Comparison of ENCODE assay signal across 8 mouse cellular contexts in the genomic region with DNA sequence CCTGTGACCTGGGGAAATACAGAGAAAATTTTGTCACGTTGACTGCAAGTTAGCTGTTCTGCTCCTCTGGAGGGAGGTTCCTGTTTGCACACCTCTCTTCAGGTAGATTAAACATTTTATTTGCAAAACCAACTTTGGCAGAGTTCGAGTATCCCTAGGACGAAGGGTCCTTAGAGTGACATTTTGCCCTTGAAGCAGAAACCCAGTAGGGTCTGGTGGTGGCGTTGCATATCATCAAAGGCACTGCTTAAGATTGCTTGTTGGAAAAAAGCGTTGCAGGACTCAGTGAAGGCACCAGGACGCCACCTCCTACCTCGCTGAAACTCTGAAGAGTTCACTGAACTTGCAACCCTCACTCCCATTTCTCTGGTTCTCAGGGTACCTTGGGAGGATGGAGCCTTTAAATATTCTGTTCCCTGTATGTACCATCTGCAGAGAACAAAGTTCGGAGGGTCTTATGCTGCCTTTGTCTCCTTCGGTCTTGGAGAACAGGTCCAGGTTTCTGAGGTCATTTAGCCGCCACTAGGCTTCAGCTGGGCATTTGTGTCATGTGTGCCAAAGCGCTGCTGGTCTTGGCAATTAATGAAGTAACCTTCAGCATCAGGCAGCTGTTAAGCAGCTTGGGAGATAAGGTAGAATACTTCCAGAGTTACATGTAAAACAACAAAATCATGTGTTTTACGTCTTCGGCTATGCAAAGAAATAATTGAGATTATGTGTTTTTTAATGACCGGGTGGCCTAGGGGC.
DNase-seq lines count a peak whose midpoint lies in the region; ATAC-seq and TF ChIP-seq lines count a peak whose summit lies in the region.

No protein-coding gene starts in this region.

- H3K4me2 ChIP-seq in midbrain, embryonic 11.5 days, result peak overlapping the region; percentile 93

- 43% methylated on average over 14 of the region's 14 CpGs for WGBS in hindbrain, embryonic 10.5 days
- 47% methylated on average over 14 of the region's 14 CpGs for WGBS in midbrain, embryonic 11.5 days

- no peaks in the 10 kb centered on the region for H3K36me3 ChIP-seq in ES-Bruce4 (ENCODE audit: control insufficient read depth, insufficient read depth, low read length, poor library complexity, severe bottlenecking)
- H3K36me3 ChIP-seq in hindbrain, embryonic 10.5 days, result no peaks in the 10 kb centered on the region
- H3K36me3 ChIP-seq in midbrain, embryonic 11.5 days (ENCODE audit: control insufficient read depth, insufficient read depth, low read length), result no peaks in the 10 kb centered on the region

- H3K27me3 ChIP-seq in ES-Bruce4 (ENCODE audit: control insufficient read depth, insufficient read depth, low read length, poor library complexity, severe bottlenecking), result no peaks in the 10 kb centered on the region
- H3K27me3 ChIP-seq in hindbrain, embryonic 10.5 days (ENCODE audit: insufficient read depth, poor library complexity, severe bottlenecking), result peaks cover 23% of the 10 kb centered on the region
- no peaks in the 10 kb centered on the region for H3K27me3 ChIP-seq in midbrain, embryonic 11.5 days (ENCODE audit: control insufficient read depth, insufficient read depth, low read length)

- peaks cover 2% of the 10 kb centered on the region for H3K4me1 ChIP-seq in ES-Bruce4 (ENCODE audit: control insufficient read depth, insufficient read depth, low read length)
- peaks cover 25% of the 10 kb centered on the region for H3K4me1 ChIP-seq in hindbrain, embryonic 10.5 days (replicated peaks)
- H3K4me1 ChIP-seq in midbrain, embryonic 11.5 days (ENCODE audit: control insufficient read depth, insufficient read depth, low read length), result peaks cover 11% of the 10 kb centered on the region

- TF ChIP-seq POLR2A in ES-Bruce4 (IDR thresholded peaks at IDR 0.05; ENCODE audit: insufficient read depth, low read length), result no peak

- H3K9ac ChIP-seq in ES-Bruce4 (ENCODE audit: low read depth, poor library complexity, severe bottlenecking), result peak overlapping the region; percentile 83; the same call in 1 of the 2 replicates
- H3K9ac ChIP-seq in midbrain, embryonic 11.5 days (ENCODE audit: low read length), result peak overlapping the region; percentile 72

- H3K4me3 ChIP-seq in ES-Bruce4 (ENCODE audit: low read depth, low read length), result peak overlapping the region; percentile 87
- peak overlapping the region; percentile 69 for H3K4me3 ChIP-seq in hindbrain, embryonic 10.5 days
- peak overlapping the region; percentile 54 for H3K4me3 ChIP-seq in midbrain, embryonic 11.5 days (ENCODE audit: low read depth, low read length)

- no peaks in the 10 kb centered on the region for H3K9me3 ChIP-seq in ES-Bruce4 (replicated peaks; ENCODE audit: control insufficient read depth, insufficient read depth, low read length, poor library complexity, severe bottlenecking)
- H3K9me3 ChIP-seq in hindbrain, embryonic 10.5 days, result no peaks in the 10 kb centered on the region
- no peaks in the 10 kb centered on the region for H3K9me3 ChIP-seq in midbrain, embryonic 11.5 days (ENCODE audit: control insufficient read depth, low read length)

- no peak overlapping the region for H3K27ac ChIP-seq in ES-Bruce4 (ENCODE audit: insufficient read depth, low read length)
- peak overlapping the region; percentile 89 for H3K27ac ChIP-seq in hindbrain, embryonic 10.5 days
- no peak overlapping the region for H3K27ac ChIP-seq in midbrain, embryonic 11.5 days (ENCODE audit: low read depth, low read length)

- no peak for ATAC-seq in midbrain, embryonic 11.5 days (ENCODE audit: low FRiP score)
- no peak for ATAC-seq in inflammation-experienced regulatory T-cells, adult 6 months

- TF ChIP-seq EP300 in ES-Bruce4 (IDR thresholded peaks at IDR 0.05; ENCODE audit: insufficient read depth, low read depth, low read length), result no peak

- peak; percentile 59 for DNase-seq in 416B (ENCODE audit: low read depth)
- DNase-seq in hindbrain, embryonic 10.5 days (ENCODE audit: low spot score), result no peak
- DNase-seq in midbrain, embryonic 11.5 days (ENCODE audit: low spot score, missing footprints), result peak; percentile 84
- DNase-seq in cerebellum, postnatal 10 days, result no peak
- no peak for DNase-seq in urinary bladder, postnatal 10 days (ENCODE audit: low spot score)
- DNase-seq in layer of hippocampus, adult 9-11 months, result no peak

- no peak for TF ChIP-seq CTCF in ES-Bruce4 (IDR thresholded peaks at IDR 0.05; ENCODE audit: low read depth, low read length)

Comparison
In these comparisons a context has a peak if more than half of its experiments do, and no peak if none do; other contexts are left out.
1. DNase-seq: peak in 416B (single experiment) and midbrain, embryonic 11.5 days (single experiment); none in hindbrain, embryonic 10.5 days (single experiment), cerebellum, postnatal 10 days (0 of 2), urinary bladder, postnatal 10 days (single experiment) and layer of hippocampus, adult 9-11 months (single experiment).
2. Peak in every context shown above with its lines, with median percentiles within 50 percentile points of each other: H3K4me3 ChIP-seq.